Mouse (Mus musculus) MEL (cell line): Measurements from ENCODE around the gene Pdia6. TPM values are rescaled to one million over a fixed set of nuclear protein-coding genes. Genes with fewer than 3 reads are reported as not detected.

Experiments
- DNase-seq: peaks from one replicate; pipeline ENCODE4 v3.0.0; 2011; ENCODE audit warnings: low read depth, low spot score
- H3K27ac ChIP-seq: 2 replicates; pipeline ENCODE4 v1.5.1; 2012; ENCODE audit warnings: low read depth, mild to moderate bottlenecking, control low read depth, low read length, moderate library complexity; ENCODE audit not compliant: control insufficient read depth
- H3K27me3 ChIP-seq, 2 experiments: fragments of 150-350 bp in 1 of 2; sonication (generic) in 1 of 2; 2 replicates each; pipeline ENCODE4 v1.6.1; 2012; ENCODE audit warnings: low read length in 2 of 2, mild to moderate bottlenecking in 2 of 2, improper control_type of control experiment in 1 of 2, moderate library complexity in 1 of 2; ENCODE audit not compliant: insufficient read depth in 2 of 2, control insufficient read depth in 1 of 2
- H3K36me3 ChIP-seq, 2 experiments: 2 replicates each; pipeline ENCODE4 v1.6.1; 2012 to 2014; ENCODE audit warnings: low read length in 2 of 2, improper control_type of control experiment in 1 of 2, inconsistent platforms in 1 of 2, mild to moderate bottlenecking in 1 of 2; ENCODE audit not compliant: insufficient read depth in 2 of 2, control insufficient read depth in 1 of 2
- H3K4me1 ChIP-seq, 2 experiments: fragments of 150-350 bp in 1 of 2; sonication (generic) in 1 of 2; 2 replicates each; pipeline ENCODE4 v1.6.1; 2012; ENCODE audit warnings: low read length in 2 of 2, improper control_type of control experiment in 1 of 2, mild to moderate bottlenecking in 1 of 2; ENCODE audit not compliant: insufficient read depth in 2 of 2, control insufficient read depth in 1 of 2
- H3K4me3 ChIP-seq, 2 experiments: fragments of 150-350 bp in 1 of 2; sonication (generic) in 1 of 2; 2 replicates each; pipeline ENCODE4 v1.5.1; 2012; ENCODE audit warnings: low read depth in 2 of 2, low read length in 2 of 2, mild to moderate bottlenecking in 2 of 2, moderate library complexity in 2 of 2, control low read depth in 1 of 2, improper control_type of control experiment in 1 of 2; ENCODE audit not compliant: control insufficient read depth in 1 of 2, insufficient read depth in 1 of 2
- H3K79me2 ChIP-seq: 2 replicates; pipeline ENCODE4 v1.6.1; 2012; ENCODE audit warnings: mild to moderate bottlenecking, low read length, moderate library complexity; ENCODE audit not compliant: control insufficient read depth, poor library complexity, insufficient read depth
- H3K9ac ChIP-seq: 2 replicates; pipeline ENCODE4 v1.6.1; 2012; ENCODE audit warnings: low read depth, mild to moderate bottlenecking, control low read depth, low read length, moderate library complexity; ENCODE audit not compliant: control insufficient read depth, poor library complexity, severe bottlenecking
- H3K9me3 ChIP-seq: fragments of 150-350 bp; sonication (generic); replicated peaks from 2 replicates; pipeline ENCODE4 v1.6.1; 2012; ENCODE audit warnings: mild to moderate bottlenecking, low read length, improper control_type of control experiment, moderate library complexity; ENCODE audit not compliant: insufficient read depth
- BHLHE40 ChIP-seq: IDR thresholded peaks from 2 replicates; pipeline ENCODE4 v1.6.1; 2012; ENCODE audit warnings: low read depth, mild to moderate bottlenecking, inconsistent platforms, low read length, improper control_type of control experiment, borderline replicate concordance
- CHD1 ChIP-seq: IDR thresholded peaks from 2 replicates; pipeline ENCODE4 v1.6.1; 2012; ENCODE audit warnings: low read depth, mild to moderate bottlenecking, inconsistent platforms, low read length, improper control_type of control experiment
- CHD2 ChIP-seq: IDR thresholded peaks from 2 replicates; pipeline ENCODE4 v1.6.1; 2011; ENCODE audit warnings: low read length, improper control_type of control experiment
- E2F4 ChIP-seq: IDR thresholded peaks from 2 replicates; pipeline ENCODE4 v1.6.1; 2011; ENCODE audit warnings: low read depth, low read length, improper control_type of control experiment, borderline replicate concordance
- EP300 ChIP-seq, 2 experiments: IDR thresholded peaks; 2 replicates each; pipeline ENCODE4 v1.6.1; 2011; ENCODE audit warnings: improper control_type of control experiment in 2 of 2, low read length in 2 of 2, low read depth in 1 of 2, mild to moderate bottlenecking in 1 of 2
- GABPA ChIP-seq: IDR thresholded peaks from 2 replicates; pipeline ENCODE4 v1.6.1; 2012; ENCODE audit warnings: low read depth, mild to moderate bottlenecking, inconsistent platforms, low read length, improper control_type of control experiment, moderate library complexity
- JUND ChIP-seq: IDR thresholded peaks from 2 replicates; pipeline ENCODE4 v1.6.1; 2011; ENCODE audit warnings: low read depth, mild to moderate bottlenecking, improper control_type of control experiment, low read length
- KAT2A ChIP-seq: conservative IDR thresholded peaks from 2 replicates; pipeline ENCODE4 v1.6.1; 2012; ENCODE audit warnings: low read depth, low read length, improper control_type of control experiment, inconsistent platforms
- MAFK ChIP-seq: IDR thresholded peaks from 2 replicates; pipeline ENCODE4 v1.6.1; 2011; ENCODE audit warnings: low read depth, mild to moderate bottlenecking, low read length, improper control_type of control experiment, borderline replicate concordance
- MEF2A ChIP-seq: IDR thresholded peaks from 2 replicates; pipeline ENCODE4 v1.6.1; 2014; ENCODE audit warnings: low read depth, mild to moderate bottlenecking, inconsistent platforms, low read length, improper control_type of control experiment; ENCODE audit not compliant: poor library complexity, insufficient replicate concordance, severe bottlenecking; ENCODE audit errors: extremely low read depth
- MXI1 ChIP-seq: IDR thresholded peaks from 2 replicates; pipeline ENCODE4 v1.6.1; 2011; ENCODE audit warnings: mild to moderate bottlenecking, low read depth, low read length, improper control_type of control experiment
- MYB ChIP-seq: IDR thresholded peaks from 2 replicates; pipeline ENCODE4 v1.6.1; 2011; ENCODE audit warnings: mild to moderate bottlenecking, low read depth, low read length, improper control_type of control experiment
- MYC ChIP-seq: IDR thresholded peaks from 2 replicates; pipeline ENCODE4 v1.6.1; 2011; ENCODE audit warnings: low read depth, mild to moderate bottlenecking, low read length, improper control_type of control experiment, moderate library complexity
- NRF1 ChIP-seq: IDR thresholded peaks from 2 replicates; pipeline ENCODE4 v1.6.1; 2014; ENCODE audit warnings: low read depth, mild to moderate bottlenecking, inconsistent platforms, low read length, improper control_type of control experiment, moderate library complexity; ENCODE audit not compliant: poor library complexity, insufficient read depth, severe bottlenecking
- POLR2AphosphoS2 ChIP-seq: IDR thresholded peaks from 2 replicates; pipeline ENCODE4 v1.6.1; 2011; ENCODE audit warnings: low read length, improper control_type of control experiment
- POLR2AphosphoS5 ChIP-seq: IDR thresholded peaks from 2 replicates; pipeline ENCODE4 v1.6.1; 2012; ENCODE audit warnings: low read depth, borderline replicate concordance, mild to moderate bottlenecking, inconsistent platforms, low read length, moderate library complexity, mixed read lengths
- RCOR1 ChIP-seq: IDR thresholded peaks from 2 replicates; pipeline ENCODE4 v1.6.1; 2012; ENCODE audit warnings: low read depth, mild to moderate bottlenecking, inconsistent platforms, low read length, improper control_type of control experiment
- TAL1 ChIP-seq: IDR thresholded peaks from 2 replicates; pipeline ENCODE4 v1.6.1; 2012; ENCODE audit warnings: mild to moderate bottlenecking, inconsistent platforms, low read length, moderate library complexity, mixed read lengths
- TBP ChIP-seq: IDR thresholded peaks from 2 replicates; pipeline ENCODE4 v1.8.0; 2011; ENCODE audit warnings: low read depth, low read length, improper control_type of control experiment
- UBTF ChIP-seq: IDR thresholded peaks from 2 replicates; pipeline ENCODE4 v1.6.1; 2012; ENCODE audit warnings: low read depth, mild to moderate bottlenecking, inconsistent platforms, low read length, improper control_type of control experiment, moderate library complexity, borderline replicate concordance; ENCODE audit not compliant: insufficient read depth
- USF1 ChIP-seq: IDR thresholded peaks from 2 replicates; pipeline ENCODE4 v1.6.1; 2014; ENCODE audit warnings: low read depth, mild to moderate bottlenecking, inconsistent platforms, low read length, improper control_type of control experiment, moderate library complexity
- ZC3H11A ChIP-seq: IDR thresholded peaks from 2 replicates; pipeline ENCODE4 v1.6.1; 2012; ENCODE audit warnings: low read depth, mild to moderate bottlenecking, inconsistent platforms, low read length, improper control_type of control experiment
- ZKSCAN1 ChIP-seq: IDR thresholded peaks from 2 replicates; pipeline ENCODE4 v1.6.1; 2012; ENCODE audit warnings: low read depth, mild to moderate bottlenecking, inconsistent platforms, low read length, improper control_type of control experiment, moderate library complexity
- ZMIZ1 ChIP-seq: IDR thresholded peaks from 2 replicates; pipeline ENCODE4 v1.6.1; 2012; ENCODE audit warnings: low read depth, mild to moderate bottlenecking, inconsistent platforms, low read length, improper control_type of control experiment, moderate library complexity
- ZNF384 ChIP-seq: IDR thresholded peaks from 2 replicates; pipeline ENCODE4 v1.6.1; 2012; ENCODE audit warnings: low read depth, mild to moderate bottlenecking, inconsistent platforms, low read length, improper control_type of control experiment
- polyA plus RNA-seq, 2 experiments: library from polyadenylated mRNA; stranded (reverse) in 1 of 2; unstranded in 1 of 2; fragments of >175 nt in 1 of 2; fragments of >200 nt in 1 of 2; gene quantifications; 2 replicates each; pipeline versions ENCODE4 v1.2.1 to v1.2.4; 2012; ENCODE audit warnings: low replicate concordance in 2 of 2, low read depth in 1 of 2; ENCODE audit not compliant: insufficient read length in 2 of 2, insufficient read depth in 1 of 2, missing spikeins in 1 of 2
- total RNA-seq: library from RNA; depleted of rRNA; stranded (reverse); fragments of 300-350 nt; gene quantifications from 2 replicates; pipeline ENCODE4 v1.2.3, GENCODE M21; 2012

The Pdia6 gene
- total and polyA plus RNA-seq, 3 experiments: 321 to 373 TPM; not detected in 1

DNA sequence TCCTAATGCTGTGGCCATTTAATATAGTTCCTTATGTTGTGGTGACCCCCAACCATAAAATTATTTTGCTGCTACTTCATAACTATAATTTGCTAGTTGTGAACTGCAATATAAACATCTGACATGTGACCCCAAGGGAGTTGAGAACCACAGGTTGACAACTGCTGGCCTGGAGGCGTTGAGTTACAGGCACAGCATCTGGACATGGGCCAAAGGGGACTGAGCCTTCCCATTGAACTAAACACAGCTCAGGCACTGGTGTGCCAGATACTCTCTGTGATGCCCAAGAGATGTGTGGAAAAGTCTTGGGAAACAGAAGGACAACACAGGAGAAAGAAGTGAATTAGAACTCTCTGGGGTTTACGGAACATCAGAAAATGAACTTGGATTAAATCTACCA lies 25.3 kb upstream of the Pdia6 start:
- H3K4me3 ChIP-seq: no peak overlapping the region
- H3K36me3 ChIP-seq: no peaks in the 10 kb centered on the region
- peaks cover 0 to 4% of the 10 kb centered on the region in 2 experiments; a peak in 1 of 4 replicates for H3K4me1 ChIP-seq
- H3K27ac ChIP-seq: no peak overlapping the region
- H3K79me2 ChIP-seq: no peaks in the 10 kb centered on the region
- no peak overlapping the region for H3K9ac ChIP-seq
- TF ChIP-seq KAT2A (no peak), MXI1 (no peak), TAL1 (no peak), POLR2AphosphoS2 (no peak), MYB (no peak), CHD1 (no peak), POLR2AphosphoS5 (no peak), ZKSCAN1 (no peak), CHD2 (no peak), NRF1 (no peak), UBTF (no peak), MYC (no peak), JUND (no peak), GABPA (no peak), RCOR1 (no peak), USF1 (no peak)
- TF ChIP-seq, all 39 proteins: peak for 0
- Histone ChIP-seq H3K27me3 (peaks cover 0 to 2% of the 10 kb centered on the region in 2 experiments; a peak in 1 of 4 replicates), H3K9me3 (no peaks in the 10 kb centered on the region)
- DNase-seq: no peak

DNA sequence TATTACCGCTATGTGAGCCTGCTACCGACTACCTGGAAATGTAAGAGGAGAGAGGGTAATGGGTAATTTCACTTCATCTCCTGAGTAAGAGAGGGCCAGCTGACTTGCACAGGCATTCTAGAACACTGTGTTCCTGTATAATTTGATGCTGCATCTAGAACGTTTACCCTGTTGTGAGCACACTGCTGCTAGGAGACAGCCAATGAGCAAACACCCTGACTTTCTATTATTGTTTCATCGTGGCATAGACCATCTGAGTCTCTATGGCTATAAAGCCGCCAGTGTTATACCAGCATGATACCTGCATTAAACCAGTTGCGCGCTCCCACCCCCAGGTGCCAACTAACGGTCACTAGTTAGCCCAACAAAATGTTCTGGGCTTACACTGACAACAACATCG lies 24.7 kb upstream of the Pdia6 start:
- H3K36me3 ChIP-seq: no peaks in the 10 kb centered on the region
- no peaks in the 10 kb centered on the region for H3K9me3 ChIP-seq
- H3K9ac ChIP-seq: no peak overlapping the region
- H3K27ac ChIP-seq: no peak overlapping the region
- no peak overlapping the region for H3K4me3 ChIP-seq
- no peak for DNase-seq
- peaks cover 0 to 2% of the 10 kb centered on the region in 2 experiments; a peak in 1 of 4 replicates for H3K27me3 ChIP-seq
- peaks cover 0 to 4% of the 10 kb centered on the region in 2 experiments; a peak in 1 of 4 replicates for H3K4me1 ChIP-seq
- H3K79me2 ChIP-seq: no peaks in the 10 kb centered on the region
- TF ChIP-seq BHLHE40 (no peak), ZC3H11A (no peak), CHD2 (no peak), MAFK (no peak), TAL1 (no peak), E2F4 (no peak), MYC (no peak), MEF2A (no peak), KAT2A (no peak), EP300 (IDR thresholded peaks at IDR 0.05; ENCODE audit: low read depth in 1 of 2, low read length in 2 of 2) (no peak), RCOR1 (no peak), ZNF384 (no peak), ZKSCAN1 (no peak), NRF1 (no peak), MXI1 (no peak), ZMIZ1 (no peak), TBP (no peak), UBTF (no peak), POLR2AphosphoS2 (no peak)
